Mouse (Mus musculus): ENCODE data around the gene Dlgap5. TPM values are rescaled to one million over a fixed set of nuclear protein-coding genes. Genes with fewer than 3 reads are reported as not detected.

The Dlgap5 gene
- total and polyA plus RNA-seq, 3 experiments, result 45.0 to 71.2 (median 62.4) TPM

DNA sequence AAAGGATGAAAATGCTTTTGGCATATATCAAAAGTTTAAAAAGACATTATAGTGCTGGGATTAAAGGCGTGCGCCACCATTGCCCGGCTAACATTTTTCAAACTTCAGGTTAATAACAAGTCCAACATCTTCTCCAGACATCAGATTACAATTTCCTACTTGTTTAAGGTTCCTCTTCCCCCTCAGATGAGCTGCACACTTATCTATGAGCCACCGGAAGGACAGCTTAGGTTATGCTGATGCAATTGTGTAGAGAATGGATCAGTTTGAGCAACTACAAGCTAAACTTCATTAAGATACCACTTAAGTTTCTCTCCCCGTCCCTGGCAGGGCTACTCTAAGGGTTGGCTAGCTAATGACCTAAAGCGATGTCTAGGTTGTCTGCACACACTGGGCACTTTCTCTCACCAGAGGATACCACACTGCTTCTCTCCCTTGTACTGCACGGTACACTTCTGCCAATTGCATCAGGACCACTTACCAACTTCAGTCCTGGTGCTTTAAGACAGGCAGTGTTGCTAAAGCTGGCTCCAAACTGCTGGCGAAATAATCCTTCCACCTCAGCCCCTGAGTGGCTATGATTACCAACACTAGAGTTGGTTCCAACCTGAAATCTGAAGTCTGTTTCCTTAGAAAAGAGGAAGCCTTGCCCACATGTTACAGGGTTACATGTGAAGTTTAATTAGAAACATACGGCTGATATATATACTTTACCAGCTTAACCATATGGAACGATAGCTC is 24.7 kb downstream of the Dlgap5 start:
- DNase-seq (ENCODE audit: low read depth, low spot score), result peak; percentile 49
- H3K4me1 ChIP-seq (ENCODE audit: control insufficient read depth in 1 of 2, insufficient read depth in 2 of 2, low read length in 2 of 2), result peaks cover 5 to 8% of the 10 kb centered on the region in 2 experiments
- H3K9ac ChIP-seq (ENCODE audit: control insufficient read depth, low read depth, low read length, poor library complexity, severe bottlenecking), result peak overlapping the region; percentile 49
- H3K9me3 ChIP-seq (replicated peaks; ENCODE audit: insufficient read depth, low read length), result no peaks in the 10 kb centered on the region
- H3K27me3 ChIP-seq (ENCODE audit: control insufficient read depth in 1 of 2, insufficient read depth in 2 of 2, low read length in 2 of 2), result no peaks in the 10 kb centered on the region
- H3K4me3 ChIP-seq (ENCODE audit: control insufficient read depth in 1 of 2, insufficient read depth in 1 of 2, low read depth in 2 of 2, low read length in 2 of 2), result no peak overlapping the region
- H3K27ac ChIP-seq (ENCODE audit: control insufficient read depth, low read depth, low read length), result peak overlapping the region; percentile 85
- TF ChIP-seq GATA1 (IDR thresholded peaks at IDR 0.05; ENCODE audit: low read depth, low read length), result peak; percentile 50
- peak in 1 of 2 experiments; percentile 55; a peak in 2 of 4 replicates for TF ChIP-seq EP300 (IDR thresholded peaks at IDR 0.05; ENCODE audit: low read depth in 1 of 2, low read length in 2 of 2)
- TF ChIP-seq MXI1 (IDR thresholded peaks at IDR 0.05; ENCODE audit: low read depth, low read length), result 0 out of 2 replicates have a peak, but pooled peaks have one; percentile 28
- peak; percentile 43; the same call in 1 of the 2 replicates for TF ChIP-seq ETS1 (IDR thresholded peaks at IDR 0.05; ENCODE audit: low read depth, low read length)
- no peak for TF ChIP-seq NRF1 (IDR thresholded peaks at IDR 0.05; ENCODE audit: insufficient read depth, low read depth, low read length, poor library complexity, severe bottlenecking)
- H3K79me2 ChIP-seq (ENCODE audit: control insufficient read depth, insufficient read depth, low read length, poor library complexity), result no peaks in the 10 kb centered on the region
- peaks cover 15 to 24% of the 10 kb centered on the region in 2 experiments for H3K36me3 ChIP-seq (ENCODE audit: control insufficient read depth in 1 of 2, insufficient read depth in 2 of 2, low read length in 2 of 2)

DNA sequence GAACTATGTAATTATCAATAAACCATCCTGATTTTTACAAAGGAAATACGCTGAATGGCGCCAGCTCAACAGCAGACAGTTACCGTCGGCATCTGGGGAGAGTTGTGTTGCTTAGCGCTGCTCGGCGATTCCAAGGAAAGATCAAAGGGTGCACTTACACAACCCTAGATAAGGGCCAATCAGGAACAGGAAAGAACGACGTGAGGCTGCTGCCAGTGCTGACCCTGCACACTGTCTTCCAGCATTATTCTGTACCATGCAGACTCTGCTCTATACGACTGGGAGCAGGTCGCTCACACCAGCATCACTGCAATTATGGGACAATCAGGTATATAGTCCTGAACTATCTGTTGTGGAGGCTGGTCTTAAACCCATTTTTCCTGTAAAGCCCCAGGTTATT is 32.1 kb downstream of the Dlgap5 start:
- no peaks in the 10 kb centered on the region for H3K27me3 ChIP-seq (ENCODE audit: control insufficient read depth in 1 of 2, insufficient read depth in 2 of 2, low read length in 2 of 2)
- no peaks in the 10 kb centered on the region for H3K79me2 ChIP-seq (ENCODE audit: control insufficient read depth, insufficient read depth, low read length, poor library complexity)
- no peaks in the 10 kb centered on the region for H3K9me3 ChIP-seq (replicated peaks; ENCODE audit: insufficient read depth, low read length)
- no peak overlapping the region for H3K9ac ChIP-seq (ENCODE audit: control insufficient read depth, low read depth, low read length, poor library complexity, severe bottlenecking)
- no peak for TF ChIP-seq USF1 (IDR thresholded peaks at IDR 0.05; ENCODE audit: low read depth, low read length)
- TF ChIP-seq ZNF384 (IDR thresholded peaks at IDR 0.05; ENCODE audit: low read depth, low read length), result no peak
- TF ChIP-seq MEF2A (IDR thresholded peaks at IDR 0.05; ENCODE audit: extremely low read depth, insufficient replicate concordance, low read depth, low read length, poor library complexity, severe bottlenecking), result no peak
- TF ChIP-seq CHD1 (IDR thresholded peaks at IDR 0.05; ENCODE audit: low read depth, low read length), result no peak
- TF ChIP-seq MAX (IDR thresholded peaks at IDR 0.05; ENCODE audit: low read length), result no peak
- no peak for TF ChIP-seq SMC3 (IDR thresholded peaks at IDR 0.05; ENCODE audit: low read depth, low read length)
- no peak for TF ChIP-seq RAD21 (IDR thresholded peaks at IDR 0.05; ENCODE audit: low read depth, low read length)
- no peak for TF ChIP-seq KAT2A (conservative IDR thresholded peaks at IDR 0.05; ENCODE audit: low read depth, low read length)
- no peak for TF ChIP-seq GABPA (IDR thresholded peaks at IDR 0.05; ENCODE audit: low read depth, low read length)
- TF ChIP-seq POLR2AphosphoS2 (IDR thresholded peaks at IDR 0.05; ENCODE audit: low read length), result no peak
- no peak for TF ChIP-seq ETS1 (IDR thresholded peaks at IDR 0.05; ENCODE audit: low read depth, low read length)
- TF ChIP-seq E2F4 (IDR thresholded peaks at IDR 0.05; ENCODE audit: borderline replicate concordance, low read depth, low read length), result no peak
- no peak for TF ChIP-seq MAFK (IDR thresholded peaks at IDR 0.05; ENCODE audit: borderline replicate concordance, low read depth, low read length)
- TF ChIP-seq MYC (IDR thresholded peaks at IDR 0.05; ENCODE audit: low read depth, low read length), result no peak
- no peak for TF ChIP-seq SIN3A (IDR thresholded peaks at IDR 0.05; ENCODE audit: low read length)
- TF ChIP-seq EP300 (IDR thresholded peaks at IDR 0.05; ENCODE audit: low read depth in 1 of 2, low read length in 2 of 2), result no peak
- no peak for DNase-seq (ENCODE audit: low read depth, low spot score)
- no peaks in the 10 kb centered on the region for H3K4me1 ChIP-seq (ENCODE audit: control insufficient read depth in 1 of 2, insufficient read depth in 2 of 2, low read length in 2 of 2)
- no peak overlapping the region for H3K4me3 ChIP-seq (ENCODE audit: control insufficient read depth in 1 of 2, insufficient read depth in 1 of 2, low read depth in 2 of 2, low read length in 2 of 2)
- peaks cover 0 to 16% of the 10 kb centered on the region in 2 experiments; a peak in 2 of 4 replicates for H3K36me3 ChIP-seq (ENCODE audit: control insufficient read depth in 1 of 2, insufficient read depth in 2 of 2, low read length in 2 of 2)
- H3K27ac ChIP-seq (ENCODE audit: control insufficient read depth, low read depth, low read length), result no peak overlapping the region
